In the genomic region with DNA sequence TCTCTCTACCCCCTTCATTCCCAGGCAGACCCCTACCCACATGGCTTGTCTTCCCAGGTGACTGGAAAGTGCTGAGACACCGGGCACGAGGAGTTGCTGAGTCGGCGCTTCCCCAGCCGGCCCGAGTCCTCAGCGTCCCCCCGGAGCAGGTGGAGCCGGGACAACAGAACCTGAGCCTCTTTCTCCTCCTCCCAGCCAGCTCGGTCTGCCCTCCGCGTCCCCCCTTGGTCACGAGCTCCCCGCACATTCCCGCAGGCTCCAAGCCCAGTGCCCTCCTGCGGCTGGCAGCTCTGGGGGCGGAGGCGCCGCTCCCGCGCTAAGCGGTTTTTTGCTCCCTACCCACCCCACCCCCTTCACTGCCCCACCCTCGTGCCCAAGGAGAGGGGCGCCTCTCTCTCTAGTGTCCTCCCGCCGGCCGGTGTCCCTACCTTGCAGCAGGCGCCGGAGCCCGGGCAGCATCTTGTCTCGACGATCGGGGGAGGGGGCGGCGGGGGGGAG, we compare ENCODE assay signal across 8 mouse cellular contexts. TPM values are rescaled to one million over a fixed set of nuclear protein-coding genes. Genes with fewer than 3 reads are reported as not detected.
DNase-seq lines count a peak whose midpoint lies in the region; ATAC-seq and TF ChIP-seq lines count a peak whose summit lies in the region.

Gene Rtn4rl2, minus strand, starts transcription at position 477 of the 498 bp plus-strand sequence.

- H3K27me3 ChIP-seq in liver, adult 2 months (ENCODE audit: control insufficient read depth, insufficient read depth, low read length) = peaks cover 11% of the 10 kb centered on the region
- peaks cover 95% of the 10 kb centered on the region for H3K27me3 ChIP-seq in embryonic facial prominence, embryonic 10.5 days (replicated peaks; ENCODE audit: low read depth, poor library complexity, severe bottlenecking)
- peaks cover 93% of the 10 kb centered on the region for H3K27me3 ChIP-seq in hindbrain, embryonic 13.5 days
- H3K27me3 ChIP-seq in liver, embryonic 12.5 days (replicated peaks) = peaks cover 100% of the 10 kb centered on the region
- peaks cover 70% of the 10 kb centered on the region for H3K27me3 ChIP-seq in stomach, embryonic 16.5 days (ENCODE audit: control insufficient read depth, insufficient read depth, low read length)

- peak within 1 kb of the TSS; percentile 60 for H3K9ac ChIP-seq in liver, adult 2 months (ENCODE audit: low read depth, low read length)
- peak within 1 kb of the TSS; percentile 73 for H3K9ac ChIP-seq in hindbrain, embryonic 13.5 days
- H3K9ac ChIP-seq in liver, embryonic 12.5 days = peak within 1 kb of the TSS; percentile 19; the same call in 1 of the 2 replicates
- H3K9ac ChIP-seq in stomach, embryonic 16.5 days (ENCODE audit: low read length) = peak within 1 kb of the TSS; percentile 64

- no peak for TF ChIP-seq CTCF in liver, adult 2 months (IDR thresholded peaks at IDR 0.05; ENCODE audit: low read depth, low read length)

- H3K9me3 ChIP-seq in embryonic facial prominence, embryonic 10.5 days = no peaks in the 10 kb centered on the region
- no peaks in the 10 kb centered on the region for H3K9me3 ChIP-seq in hindbrain, embryonic 13.5 days
- no peaks in the 10 kb centered on the region for H3K9me3 ChIP-seq in liver, embryonic 12.5 days (replicated peaks)
- H3K9me3 ChIP-seq in stomach, embryonic 16.5 days (replicated peaks; ENCODE audit: control insufficient read depth, low read length) = no peaks in the 10 kb centered on the region

- peak within 1 kb of the TSS; percentile 95 for H3K4me2 ChIP-seq in hindbrain, embryonic 13.5 days
- H3K4me2 ChIP-seq in liver, embryonic 12.5 days = peak within 1 kb of the TSS; percentile 65
- H3K4me2 ChIP-seq in stomach, embryonic 16.5 days (ENCODE audit: low read depth, low read length) = peak within 1 kb of the TSS; percentile 78

- peaks cover 14% of the 10 kb centered on the region; the same call in 1 of the 2 replicates for H3K4me1 ChIP-seq in liver, adult 2 months (ENCODE audit: control insufficient read depth, insufficient read depth, low read length)
- H3K4me1 ChIP-seq in embryonic facial prominence, embryonic 10.5 days = peaks cover 74% of the 10 kb centered on the region
- peaks cover 62% of the 10 kb centered on the region for H3K4me1 ChIP-seq in hindbrain, embryonic 13.5 days (replicated peaks)
- H3K4me1 ChIP-seq in liver, embryonic 12.5 days = peaks cover 53% of the 10 kb centered on the region
- peaks cover 37% of the 10 kb centered on the region for H3K4me1 ChIP-seq in stomach, embryonic 16.5 days (ENCODE audit: control insufficient read depth, insufficient read depth, low read length)

- no peak for TF ChIP-seq POLR2A in liver, adult 2 months (IDR thresholded peaks at IDR 0.05; ENCODE audit: extremely low read depth, insufficient read depth, low read length)

- no peak within 1 kb of the TSS for H3K27ac ChIP-seq in liver, adult 2 months (replicated peaks; ENCODE audit: insufficient read depth, low read depth, low read length)
- H3K27ac ChIP-seq in embryonic facial prominence, embryonic 10.5 days (replicated peaks) = peak within 1 kb of the TSS; percentile 36
- peak within 1 kb of the TSS; percentile 55; the same call in 1 of the 2 replicates for H3K27ac ChIP-seq in hindbrain, embryonic 13.5 days
- no peak within 1 kb of the TSS for H3K27ac ChIP-seq in liver, embryonic 12.5 days
- no peak within 1 kb of the TSS for H3K27ac ChIP-seq in stomach, embryonic 16.5 days (ENCODE audit: low read length)

- H3K4me3 ChIP-seq in liver, adult 2 months (ENCODE audit: insufficient read depth, low read depth, low read length) = peak within 1 kb of the TSS; percentile 67
- peak within 1 kb of the TSS; percentile 67 for H3K4me3 ChIP-seq in embryonic facial prominence, embryonic 10.5 days
- peak within 1 kb of the TSS; percentile 69 for H3K4me3 ChIP-seq in hindbrain, embryonic 13.5 days
- peak within 1 kb of the TSS; percentile 43 for H3K4me3 ChIP-seq in liver, embryonic 12.5 days
- peak within 1 kb of the TSS; percentile 58 for H3K4me3 ChIP-seq in stomach, embryonic 16.5 days (replicated peaks; ENCODE audit: low read length)

- no peaks in the 10 kb centered on the region for H3K36me3 ChIP-seq in liver, adult 2 months (ENCODE audit: control insufficient read depth, insufficient read depth, low read length)
- no peaks in the 10 kb centered on the region for H3K36me3 ChIP-seq in embryonic facial prominence, embryonic 10.5 days (replicated peaks)
- H3K36me3 ChIP-seq in hindbrain, embryonic 13.5 days = no peaks in the 10 kb centered on the region
- H3K36me3 ChIP-seq in liver, embryonic 12.5 days = no peaks in the 10 kb centered on the region
- H3K36me3 ChIP-seq in stomach, embryonic 16.5 days (ENCODE audit: control insufficient read depth, insufficient read depth, low read length) = no peaks in the 10 kb centered on the region

- 3% methylated on average over 35 of the region's 35 CpGs for WGBS in liver, adult 2 months
- WGBS in embryonic facial prominence, embryonic 10.5 days = under 1% methylated on average over 35 of the region's 35 CpGs
- 1% methylated on average over 33 of the region's 35 CpGs for WGBS in hindbrain, embryonic 13.5 days
- 2% methylated on average over 32 of the region's 35 CpGs for WGBS in liver, embryonic 12.5 days (ENCODE audit: insufficient replicate concordance)
- WGBS in stomach, embryonic 16.5 days = 1% methylated on average over 34 of the region's 35 CpGs

- ATAC-seq in hindbrain, embryonic 13.5 days (ENCODE audit: low FRiP score) = peak; percentile 30
- ATAC-seq in liver, embryonic 12.5 days = no peak
- ATAC-seq in stomach, embryonic 16.5 days (ENCODE audit: insufficient read depth, low FRiP score) = no peak

- no peak for DNase-seq in liver, adult 2 months (ENCODE audit: extremely low read depth, low read depth, low spot score)
- no peak for DNase-seq in liver
- peak; percentile 62 for DNase-seq in embryonic facial prominence, embryonic 10.5 days (ENCODE audit: low spot score)
- no peak for DNase-seq in urinary bladder, postnatal 14 days (ENCODE audit: low spot score)
- DNase-seq in thymus, adult 18-20 months = no peak

- H3K79me2 ChIP-seq in liver, adult 2 months (ENCODE audit: control insufficient read depth, insufficient read depth, low read length) = no peaks in the 10 kb centered on the region

RNA-seq across cellular contexts. Expression of gene Rtn4rl2, which starts in this region (rescaled TPM):
- total RNA-seq in liver, adult 2 months (2014; rRNA removed) = 0.13 TPM in 1 of 2 replicates, not detected in the other
- 0.29 and 0.50 TPM in 2 replicates for polyA plus RNA-seq in liver, adult 2 months (2012; rRNA removed)
- polyA plus RNA-seq in embryonic facial prominence, embryonic 10.5 days (2016; fragmentation: Nextera tagmentation; extraction: Ambion mirVana) = 2.5 and 2.6 TPM in 2 replicates
- polyA plus RNA-seq in hindbrain, embryonic 13.5 days (2015; fragmentation: Nextera tagmentation; extraction: Ambion mirVana) = 2.0 and 3.1 TPM in 2 replicates
- 0.29 and 0.31 TPM in 2 replicates for polyA plus RNA-seq in liver, embryonic 12.5 days (2016; fragmentation: Nextera tagmentation; extraction: Ambion mirVana)
- polyA plus RNA-seq in stomach, embryonic 16.5 days (2015; fragmentation: Nextera tagmentation; extraction: Ambion mirVana) = 0.37 TPM in 1 of 2 replicates, not detected in the other

Comparison
In these comparisons a context has a peak if more than half of its experiments do, and no peak if none do; other contexts are left out.
1. H3K27ac ChIP-seq: peak in embryonic facial prominence, embryonic 10.5 days (single experiment) and hindbrain, embryonic 13.5 days (single experiment); none in liver, adult 2 months (single experiment), liver, embryonic 12.5 days (single experiment) and stomach, embryonic 16.5 days (single experiment).
2. H3K9ac ChIP-seq: peak in every context shown above with its lines; median percentile 73 in hindbrain, embryonic 13.5 days; 64 in stomach, embryonic 16.5 days; 60 in liver, adult 2 months; 19 in liver, embryonic 12.5 days.
3. Peak in every context shown above with its lines, with median percentiles within 50 percentile points of each other: H3K4me3 ChIP-seq and H3K4me2 ChIP-seq.